Mouse (Mus musculus): ENCODE data around the gene Rbm8a.
A peak's percentile ranks its signal among the peaks of the same experiment; 100 is the strongest.

The Rbm8a gene

GRCm38 (mm10) chr3:96629729-96630600 is at the start of gene Rbm8a:
Gene Rbm8a, plus strand, starts transcription at chr3:96629933.
- DNase-seq (ENCODE audit: low read depth, low spot score), result peak; percentile 97
- no peaks in the 10 kb centered on the region for H3K27me3 ChIP-seq (ENCODE audit: control insufficient read depth, insufficient read depth, low read length, poor library complexity, severe bottlenecking)
- H3K36me3 ChIP-seq (ENCODE audit: control insufficient read depth, insufficient read depth, low read length, poor library complexity, severe bottlenecking), result peaks cover 1% of the 10 kb centered on the region; the same call in 1 of the 2 replicates

DNA sequence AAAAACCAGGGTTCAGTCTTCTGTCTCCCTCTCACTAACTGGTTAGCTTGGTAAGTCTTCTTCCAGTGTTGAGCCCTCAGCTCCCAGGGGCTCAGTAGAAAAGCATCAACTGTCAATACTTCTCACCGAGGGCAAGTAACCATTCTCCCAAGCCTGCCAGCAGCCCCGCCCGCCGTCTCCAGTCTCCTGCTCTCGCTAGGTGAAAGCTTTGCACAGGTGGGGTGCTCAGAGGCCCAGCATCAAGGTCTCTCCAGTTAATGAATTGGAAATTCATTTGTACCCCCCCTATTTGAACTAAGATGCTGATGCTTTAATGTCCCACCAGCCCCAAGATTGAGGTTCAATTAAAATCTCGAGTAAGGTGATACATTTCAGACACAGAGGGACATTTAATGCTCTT is 48.6 kb upstream of the Rbm8a start:
- DNase-seq (ENCODE audit: low read depth, low spot score), result no peak
- H3K27me3 ChIP-seq (ENCODE audit: control insufficient read depth, insufficient read depth, low read length, poor library complexity, severe bottlenecking), result no peaks in the 10 kb centered on the region
- no peaks in the 10 kb centered on the region for H3K36me3 ChIP-seq (ENCODE audit: control insufficient read depth, insufficient read depth, low read length, poor library complexity, severe bottlenecking)

DNA sequence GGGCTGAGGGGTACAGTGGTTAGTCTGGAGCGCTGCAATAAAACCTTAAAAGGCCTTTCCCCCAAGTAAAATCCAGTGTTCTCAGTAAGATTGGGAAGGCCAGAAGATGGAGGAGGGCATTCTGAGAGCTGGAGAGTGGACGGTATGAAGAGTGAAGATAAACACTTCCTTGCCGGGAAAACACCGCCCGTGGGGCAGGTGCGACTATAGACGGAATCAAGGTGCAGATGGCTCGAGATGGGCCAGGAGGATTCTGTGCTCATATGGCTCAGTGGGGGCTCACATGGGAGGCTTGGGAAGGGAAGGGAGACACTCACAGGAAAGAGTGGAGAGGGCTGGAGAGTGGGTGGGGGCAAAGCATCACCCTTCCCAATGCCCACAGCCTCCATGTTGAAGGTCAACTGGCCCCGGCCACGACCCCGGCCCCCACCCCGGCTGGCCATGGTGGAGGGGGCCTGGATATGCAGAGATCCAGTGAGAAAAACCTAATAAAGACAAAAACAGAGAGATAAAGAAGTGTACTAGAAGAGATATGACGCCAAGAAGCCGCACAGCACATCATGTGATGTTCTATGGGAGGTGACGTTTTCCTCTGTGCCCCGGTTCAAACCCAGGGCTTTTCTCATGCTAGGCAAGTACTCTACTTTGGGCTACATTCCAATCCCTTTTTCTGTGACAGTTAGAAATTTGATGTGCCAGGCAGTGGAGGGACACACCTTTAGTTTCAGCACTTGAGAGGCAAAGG is 47.8 kb upstream of the Rbm8a start:
- DNase-seq (ENCODE audit: low read depth, low spot score), result no peak
- Histone ChIP-seq H3K27me3 (ENCODE audit: control insufficient read depth, insufficient read depth, low read length, poor library complexity, severe bottlenecking) (no peaks in the 10 kb centered on the region), H3K36me3 (ENCODE audit: control insufficient read depth, insufficient read depth, low read length, poor library complexity, severe bottlenecking) (no peaks in the 10 kb centered on the region)

DNA sequence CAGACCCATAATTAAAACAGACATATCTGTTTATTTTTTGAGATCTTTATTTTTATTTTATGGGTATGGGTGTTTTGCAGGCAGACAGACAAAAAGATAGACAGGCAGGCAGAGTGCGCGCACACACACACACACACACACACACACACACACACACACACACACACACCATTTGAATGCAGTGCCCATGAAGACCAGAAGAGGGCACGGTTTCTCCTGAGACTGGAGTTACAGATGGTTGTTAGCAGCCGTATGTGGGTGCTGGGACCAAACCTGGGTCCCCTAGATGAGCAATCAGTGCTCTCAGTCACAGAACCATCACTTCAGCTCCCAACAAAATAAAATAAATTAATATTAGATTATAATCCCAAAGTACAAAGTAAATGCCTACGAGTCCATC is 46.3 kb upstream of the Rbm8a start:
- no peaks in the 10 kb centered on the region for H3K27me3 ChIP-seq (ENCODE audit: control insufficient read depth, insufficient read depth, low read length, poor library complexity, severe bottlenecking)
- H3K36me3 ChIP-seq (ENCODE audit: control insufficient read depth, insufficient read depth, low read length, poor library complexity, severe bottlenecking), result no peaks in the 10 kb centered on the region
- no peak for DNase-seq (ENCODE audit: low read depth, low spot score)

DNA sequence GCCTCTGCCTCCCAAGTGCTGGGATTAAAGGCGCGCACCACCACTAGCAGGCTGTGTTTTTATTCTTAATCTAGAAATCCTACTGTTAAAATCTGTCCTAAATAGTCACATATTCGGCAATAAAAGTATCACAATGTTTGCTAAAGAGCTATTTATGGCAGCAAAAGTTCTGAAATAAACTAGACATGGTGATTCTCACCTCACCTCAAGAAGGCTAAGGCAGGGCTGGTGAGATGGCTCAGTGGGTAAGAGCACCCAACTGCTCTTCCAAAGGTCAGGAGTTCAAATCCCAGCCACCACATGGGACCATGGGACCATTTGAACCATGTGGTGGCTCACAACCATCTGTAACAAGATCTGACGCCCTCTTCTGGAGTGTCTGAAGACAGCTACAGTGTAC is 39.1 kb upstream of the Rbm8a start:
- DNase-seq (ENCODE audit: low read depth, low spot score), result no peak

GRCm38 (mm10) chr3:96593374-96593773 is 36.4 kb upstream of the Rbm8a start:
- peak; percentile 56 for DNase-seq (ENCODE audit: low read depth, low spot score)
- Histone ChIP-seq H3K27me3 (ENCODE audit: control insufficient read depth, insufficient read depth, low read length, poor library complexity, severe bottlenecking) (no peaks in the 10 kb centered on the region; the same call in 1 of the 2 replicates), H3K36me3 (ENCODE audit: control insufficient read depth, insufficient read depth, low read length, poor library complexity, severe bottlenecking) (no peaks in the 10 kb centered on the region)

More for the DNA sequence above, 39.1 kb upstream of the Rbm8a start:
- Histone ChIP-seq H3K27me3 (ENCODE audit: control insufficient read depth, insufficient read depth, low read length, poor library complexity, severe bottlenecking) (no peaks in the 10 kb centered on the region), H3K36me3 (ENCODE audit: control insufficient read depth, insufficient read depth, low read length, poor library complexity, severe bottlenecking) (no peaks in the 10 kb centered on the region)

DNA sequence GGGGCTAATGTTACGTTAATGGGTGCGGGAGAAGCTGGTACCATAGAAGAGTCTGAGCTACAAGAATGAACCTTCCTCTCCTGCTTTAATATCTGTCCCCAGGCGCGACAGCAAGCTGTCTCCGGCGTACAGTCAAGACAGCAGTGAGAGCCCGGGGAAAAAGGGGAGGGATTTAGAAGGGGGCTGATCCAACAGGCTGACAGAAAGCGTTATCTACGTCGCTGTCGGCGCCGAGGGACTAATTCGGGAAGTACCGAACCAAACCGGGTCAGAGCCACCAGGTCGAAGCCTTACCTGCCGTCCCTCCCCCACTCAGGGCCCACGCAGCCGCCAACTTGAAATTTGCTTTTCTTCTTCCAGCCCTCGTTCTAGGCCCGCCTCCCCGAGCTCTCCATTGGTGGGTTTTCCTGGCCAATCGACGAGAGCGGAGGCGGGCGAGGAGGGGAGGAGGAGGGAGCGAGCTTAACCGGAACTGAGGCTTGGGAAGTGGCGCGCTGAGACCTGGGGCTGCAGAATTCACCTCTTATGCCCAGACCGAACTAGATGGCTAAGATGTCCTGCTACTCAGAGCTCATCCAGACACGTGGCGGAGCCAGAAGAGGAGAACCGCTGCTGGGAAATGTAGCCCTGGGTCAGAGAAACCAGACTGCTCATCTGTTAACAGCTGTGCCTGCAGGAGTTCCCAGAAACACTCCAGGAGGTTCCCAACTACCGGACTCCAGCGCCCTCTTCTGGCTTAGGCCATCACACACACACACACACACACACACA is 35.8 kb upstream of the Rbm8a start, which contains the start of gene Polr3gl:
TSS of gene Polr3gl (minus strand) at position 392 of the 771 bp plus-strand sequence.
- DNase-seq (ENCODE audit: low read depth, low spot score), result peak; percentile 94
- H3K27me3 ChIP-seq (ENCODE audit: control insufficient read depth, insufficient read depth, low read length, poor library complexity, severe bottlenecking), result no peaks in the 10 kb centered on the region; the same call in 1 of the 2 replicates
- H3K36me3 ChIP-seq (ENCODE audit: control insufficient read depth, insufficient read depth, low read length, poor library complexity, severe bottlenecking), result no peaks in the 10 kb centered on the region

GRCm38 (mm10) chr3:96594851-96595250 is 34.9 kb upstream of the Rbm8a start:
- no peaks in the 10 kb centered on the region for H3K36me3 ChIP-seq (ENCODE audit: control insufficient read depth, insufficient read depth, low read length, poor library complexity, severe bottlenecking)
- no peak for DNase-seq (ENCODE audit: low read depth, low spot score)
- no peaks in the 10 kb centered on the region; the same call in none of the 2 replicates for H3K27me3 ChIP-seq (ENCODE audit: control insufficient read depth, insufficient read depth, low read length, poor library complexity, severe bottlenecking)

DNA sequence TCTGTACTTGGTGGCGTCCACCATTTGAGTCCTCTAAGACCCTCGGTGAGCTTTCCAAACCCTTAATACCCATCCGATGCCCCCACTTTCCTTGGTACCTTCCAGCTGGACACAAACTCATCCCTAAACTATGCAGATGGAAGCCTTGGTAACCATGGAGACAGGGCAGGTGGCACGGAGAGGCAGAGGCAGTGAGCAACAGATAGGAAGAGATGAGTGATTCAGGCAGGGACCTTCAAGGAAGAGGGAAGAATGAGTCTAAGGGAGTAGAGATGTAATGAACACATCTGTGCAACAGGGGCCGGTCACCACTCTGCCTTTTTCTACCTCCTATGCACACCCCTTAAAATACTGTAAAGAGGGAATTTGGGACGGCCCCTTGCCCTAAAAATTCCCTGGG is 34.1 kb upstream of the Rbm8a start:
- Histone ChIP-seq H3K27me3 (ENCODE audit: control insufficient read depth, insufficient read depth, low read length, poor library complexity, severe bottlenecking) (no peaks in the 10 kb centered on the region; the same call in none of the 2 replicates), H3K36me3 (ENCODE audit: control insufficient read depth, insufficient read depth, low read length, poor library complexity, severe bottlenecking) (no peaks in the 10 kb centered on the region)
- no peak for DNase-seq (ENCODE audit: low read depth, low spot score)

DNA sequence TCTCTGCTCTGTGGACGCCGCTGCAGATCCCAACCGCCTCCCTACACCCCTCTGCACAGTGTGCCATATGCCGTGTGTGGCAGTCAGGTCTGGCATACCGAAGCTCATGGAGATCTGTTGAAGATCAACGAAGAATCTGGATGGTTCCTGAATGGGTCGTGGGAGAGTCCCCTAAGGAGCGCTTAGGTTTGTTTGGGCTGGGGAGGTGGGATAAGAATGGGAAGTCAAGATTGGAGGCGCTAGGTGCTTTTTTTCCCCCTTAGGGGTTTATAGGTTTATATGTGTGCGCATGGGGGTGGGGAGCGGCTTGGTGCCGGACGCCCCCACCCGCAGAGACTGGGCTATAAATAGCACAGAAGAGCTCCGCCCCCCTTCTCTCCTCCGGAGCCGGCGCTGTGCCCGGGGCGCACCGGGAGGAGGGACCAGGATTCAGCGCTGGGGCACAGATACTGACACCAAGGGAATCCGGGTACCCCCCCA is 33.5 kb upstream of the Rbm8a start, which contains the start of gene Ankrd34a:
TSS of gene Ankrd34a (plus strand) at position 409 of the 480 bp plus-strand sequence.
- Histone ChIP-seq H3K27me3 (ENCODE audit: control insufficient read depth, insufficient read depth, low read length, poor library complexity, severe bottlenecking) (no peaks in the 10 kb centered on the region; the same call in none of the 2 replicates), H3K36me3 (ENCODE audit: control insufficient read depth, insufficient read depth, low read length, poor library complexity, severe bottlenecking) (no peaks in the 10 kb centered on the region)
- DNase-seq (ENCODE audit: low read depth, low spot score), result no peak

DNA sequence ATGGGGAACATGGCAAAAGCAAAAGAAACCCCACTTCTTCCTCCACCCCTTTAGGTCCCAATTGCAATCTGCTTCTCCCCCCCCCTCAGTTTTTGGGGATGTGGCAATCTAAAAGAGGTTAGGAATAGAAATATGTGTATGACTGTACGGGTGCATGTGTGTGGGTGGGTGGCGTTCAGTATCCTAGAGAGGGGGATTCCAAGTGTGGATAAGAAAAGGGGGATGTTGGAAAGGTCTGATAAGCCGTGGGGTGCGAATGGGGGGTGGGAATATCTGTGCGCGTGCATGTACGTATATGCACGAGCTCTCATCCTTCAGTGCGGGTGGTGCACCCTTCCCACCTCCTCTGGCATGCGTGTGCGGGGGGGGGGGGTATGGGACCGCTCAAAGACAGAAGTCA is 32.9 kb upstream of the Rbm8a start:
- DNase-seq (ENCODE audit: low read depth, low spot score), result no peak
- Histone ChIP-seq H3K27me3 (ENCODE audit: control insufficient read depth, insufficient read depth, low read length, poor library complexity, severe bottlenecking) (no peaks in the 10 kb centered on the region; the same call in none of the 2 replicates), H3K36me3 (ENCODE audit: control insufficient read depth, insufficient read depth, low read length, poor library complexity, severe bottlenecking) (no peaks in the 10 kb centered on the region)

DNA sequence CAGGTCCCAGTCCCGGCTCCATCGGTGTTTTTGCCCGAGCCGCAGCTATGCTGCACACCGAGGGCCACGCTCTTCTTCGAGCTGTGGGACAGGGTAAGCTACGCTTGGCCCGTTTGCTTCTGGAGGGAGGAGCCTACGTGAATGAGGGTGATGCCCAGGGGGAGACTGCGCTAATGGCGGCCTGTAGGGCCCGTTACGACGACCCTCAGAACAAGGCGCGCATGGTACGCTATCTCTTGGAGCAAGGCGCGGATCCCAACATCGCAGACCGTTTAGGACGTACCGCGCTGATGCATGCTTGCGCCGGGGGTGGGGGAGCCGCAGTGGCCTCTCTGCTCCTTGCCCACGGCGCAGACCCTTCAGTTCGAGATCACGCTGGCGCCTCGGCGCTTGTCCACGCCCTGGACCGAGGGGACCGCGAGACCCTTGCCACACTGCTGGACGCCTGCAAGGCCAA is 32.3 kb upstream of the Rbm8a start:
- DNase-seq (ENCODE audit: low read depth, low spot score), result no peak
- no peaks in the 10 kb centered on the region; the same call in none of the 2 replicates for H3K27me3 ChIP-seq (ENCODE audit: control insufficient read depth, insufficient read depth, low read length, poor library complexity, severe bottlenecking)
- H3K36me3 ChIP-seq (ENCODE audit: control insufficient read depth, insufficient read depth, low read length, poor library complexity, severe bottlenecking), result no peaks in the 10 kb centered on the region

DNA sequence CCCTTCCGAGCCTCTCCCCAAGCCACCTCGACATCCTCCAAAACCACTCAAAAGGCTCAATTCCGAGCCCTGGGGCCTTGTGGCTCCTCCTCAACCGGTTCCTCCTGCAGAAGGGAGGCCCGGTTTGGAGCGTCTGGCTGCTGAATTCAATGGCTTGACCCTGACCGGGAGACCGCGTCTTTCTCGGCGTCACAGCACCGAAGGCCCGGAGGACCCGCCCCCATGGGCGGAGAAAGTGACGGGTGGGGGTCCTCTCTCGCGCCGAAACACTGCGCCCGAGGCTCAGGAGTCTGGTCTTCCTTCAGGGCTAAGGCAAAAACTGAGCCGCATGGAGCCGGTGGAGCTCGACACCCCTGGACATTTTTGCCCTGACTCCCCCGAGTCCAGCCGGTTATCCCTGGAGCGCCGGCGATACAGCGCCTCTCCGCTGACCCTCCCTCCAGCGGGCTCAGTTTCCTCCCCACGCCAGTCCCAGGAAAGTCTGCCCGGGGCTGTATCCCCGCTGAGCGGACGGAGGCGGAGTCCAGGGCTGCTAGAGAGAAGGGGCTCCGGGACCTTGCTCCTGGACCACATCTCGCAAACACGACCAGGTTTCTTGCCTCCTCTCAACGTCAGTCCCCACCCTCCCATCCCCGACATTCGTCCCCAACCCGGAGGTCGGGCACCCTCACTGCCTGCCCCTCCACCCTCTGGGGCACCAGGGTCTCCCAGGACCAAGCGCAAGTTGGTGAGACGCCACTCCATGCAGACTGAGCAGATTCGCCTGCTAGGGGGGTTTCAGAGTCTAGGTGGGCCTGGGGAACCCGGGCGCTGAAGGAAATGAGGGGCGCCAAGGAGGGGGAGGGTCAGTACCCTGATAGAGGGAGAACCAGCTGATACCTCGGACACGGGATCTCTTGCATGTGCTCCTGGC is 31.3 kb upstream of the Rbm8a start:
- Histone ChIP-seq H3K36me3 (ENCODE audit: control insufficient read depth, insufficient read depth, low read length, poor library complexity, severe bottlenecking) (no peaks in the 10 kb centered on the region), H3K27me3 (ENCODE audit: control insufficient read depth, insufficient read depth, low read length, poor library complexity, severe bottlenecking) (no peaks in the 10 kb centered on the region; the same call in none of the 2 replicates)
- no peak for DNase-seq (ENCODE audit: low read depth, low spot score)

All from splenic B cell, adult 2 months (primary cell).